Mouse (Mus musculus) layer of hippocampus, postnatal 10 days (tissue): ENCODE measurements at regions not wholly inside any gene's neighbourhood (a gene's known extent, or its start where the extent isn't known, plus 50 kb on each side); places are given as distances from the start of the nearest gene placed in this dataset.

Source experiments
- DNase-seq, 2 experiments: peaks; one replicate each; pipeline ENCODE4 v3.0.0; 2021; ENCODE audit warnings: low spot score in 2 of 2

- DNase-seq = peak; percentile 25 to 38
These were observed 2129.4 kb upstream of the Pcdh20 start for GRCm38 (mm10) chr14:90600554-90600953.
